Mouse (Mus musculus) mouse embryonic stem cell (cell line): Measurements from ENCODE around the gene Dpf1.

ENCODE experiments used
- in situ Hi-C, 2 experiments: fragments of 300-500 bp; cut with MboI; formaldehyde crosslinking; loops; 1 replicate in 1 of 2; 3 replicates in 1 of 2; pipeline ENCODE4 v1.14.3; 2019 to 2020; ENCODE audit warnings: low sequenced_read_pairs in 2 of 2, low pct_unique_long_range_greater_than_20kb in 1 of 2, mixed read lengths in 1 of 2; ENCODE audit not compliant: unreplicated experiment in 1 of 2

The Dpf1 gene

DNA sequence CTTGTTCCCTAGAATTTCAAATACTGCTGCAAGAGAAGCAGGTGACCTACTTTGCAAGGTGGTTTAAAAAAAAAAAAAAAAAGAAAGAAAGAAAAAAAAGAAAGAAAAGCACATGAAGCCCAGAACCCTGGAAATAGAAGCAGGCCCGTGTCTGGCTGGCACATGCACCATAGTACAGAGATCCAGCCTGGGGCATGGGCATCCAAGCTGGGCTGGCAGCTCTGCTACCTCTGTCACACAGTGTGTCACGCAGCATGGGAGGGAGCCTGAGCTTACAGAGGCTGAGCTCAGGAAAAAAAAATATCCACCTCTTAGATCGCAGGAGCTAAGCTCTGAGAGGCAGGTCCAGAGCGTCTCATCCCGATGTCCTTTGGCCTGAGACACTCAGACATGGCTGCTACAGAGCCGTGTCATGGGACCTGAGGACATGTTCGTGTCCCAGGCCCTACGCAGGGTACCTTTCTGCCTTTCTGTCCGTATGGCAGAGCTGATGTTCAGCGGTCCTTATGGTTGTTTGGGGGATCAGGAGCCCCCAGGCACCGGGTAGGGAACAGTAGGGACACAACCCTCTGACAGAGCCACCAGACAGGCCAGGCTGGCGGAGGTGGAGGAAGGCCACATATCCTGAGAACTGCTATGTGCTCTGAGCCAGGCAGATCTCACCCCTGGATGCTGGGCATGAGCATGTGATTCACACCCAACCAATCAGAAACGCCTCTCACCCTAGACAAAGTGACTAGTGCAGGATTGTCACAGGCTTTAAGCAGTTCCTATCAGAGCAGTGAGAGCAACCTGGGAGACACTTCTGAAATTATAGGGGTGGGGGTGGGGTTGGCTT, 63.6 kb downstream of the Dpf1 start:
- in situ Hi-C loops: no loop called here
